20 mouse cellular contexts compared by ENCODE assay signal in the genomic region with DNA sequence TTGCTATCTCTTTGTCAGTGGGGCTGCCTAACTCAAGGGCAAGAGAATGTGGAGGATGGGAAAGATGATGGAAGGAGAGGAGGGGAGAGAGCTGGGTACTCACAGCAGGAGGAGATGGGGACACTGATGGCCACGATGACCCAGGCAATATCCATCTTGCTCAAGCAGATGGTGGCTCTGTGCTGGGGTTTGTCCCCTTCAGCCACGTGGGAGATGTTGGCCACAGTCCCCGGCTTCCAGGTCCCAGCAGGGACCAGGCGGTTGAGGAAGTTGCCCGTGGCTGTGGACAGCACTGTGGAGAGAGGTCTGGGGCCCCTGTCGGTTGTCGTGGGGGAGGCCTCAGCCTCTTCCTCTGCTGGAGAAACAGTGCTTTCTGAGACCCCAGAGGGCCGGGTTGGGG. TPM values are rescaled to one million over a fixed set of nuclear protein-coding genes. Genes with fewer than 3 reads are reported as not detected.
DNase-seq lines count a peak whose midpoint lies in the region; ATAC-seq and TF ChIP-seq lines count a peak whose summit lies in the region.
"Had no signal": no experiment of that assay in that cellular context is flagged by ENCODE, and none has a peak within 500 bp of the region (broad histone marks: within the 10 kb centered on the region; RNA-seq: fewer than 3 reads in every experiment).

No protein-coding gene starts in this region.

- DNase-seq in forebrain, embryonic 10.5 days (ENCODE audit: extremely low spot score, low spot score), result no peak
- peak; percentile 2 for DNase-seq in testis, postnatal 14 days (ENCODE audit: low spot score)
- no peak for DNase-seq in testis, postnatal 10 days (ENCODE audit: low spot score)
- no peak for DNase-seq in right cerebral cortex, postnatal 4 days
- no peak for DNase-seq in spleen, postnatal 36 days (ENCODE audit: low spot score in 2 of 2)
- no peak for DNase-seq in gastrocnemius, adult 2 months
- DNase-seq: adrenal gland, postnatal 25 days; gastrocnemius, postnatal 25 days; kidney, adult 8-10 months; kidney, postnatal 14 days; layer of hippocampus, postnatal 36 days; liver; lung, postnatal 10 days; thymus, adult 2 months had no signal

- intact Hi-C loops in gastrocnemius, adult 2 months (cut with DNase I), result no loop called here

- H3K9ac ChIP-seq in forebrain, embryonic 12.5 days, result no peak overlapping the region
- H3K9ac ChIP-seq: hindbrain, embryonic 12.5 days had no signal

- peak overlapping the region; percentile 51 for H3K27ac ChIP-seq in forebrain, embryonic 10.5 days
- no peak overlapping the region for H3K27ac ChIP-seq in forebrain, embryonic 12.5 days
- no peak overlapping the region for H3K27ac ChIP-seq in gastrocnemius, adult 2 months
- H3K27ac ChIP-seq: hindbrain, embryonic 12.5 days; layer of hippocampus, adult 2 months had no signal

- no peak overlapping the region for H3K4me2 ChIP-seq in forebrain, embryonic 12.5 days
- H3K4me2 ChIP-seq: hindbrain, embryonic 12.5 days had no signal

- peaks cover 40% of the 10 kb centered on the region for H3K4me1 ChIP-seq in forebrain, embryonic 10.5 days
- H3K4me1 ChIP-seq in forebrain, embryonic 12.5 days, result peaks cover 33% of the 10 kb centered on the region

- peaks cover 2% of the 10 kb centered on the region; the same call in 1 of the 2 replicates for H3K9me3 ChIP-seq in forebrain, embryonic 10.5 days
- H3K9me3 ChIP-seq in forebrain, embryonic 12.5 days, result no peaks in the 10 kb centered on the region
- H3K9me3 ChIP-seq: hindbrain, embryonic 12.5 days had no signal

- TF ChIP-seq CTCF in gastrocnemius, adult 2 months (IDR thresholded peaks at IDR 0.05), result no peak

- no peak for ATAC-seq in forebrain, embryonic 12.5 days (ENCODE audit: low FRiP score)
- peak; percentile 46 for ATAC-seq in common myeloid progenitor, adult 5-6 weeks (replicated peaks; ENCODE audit: low read depth, poor library complexity, severe bottlenecking)

- H3K4me3 ChIP-seq in forebrain, embryonic 10.5 days, result no peak overlapping the region
- no peak overlapping the region for H3K4me3 ChIP-seq in forebrain, embryonic 12.5 days (replicated peaks)
- no peak overlapping the region for H3K4me3 ChIP-seq in gastrocnemius, adult 2 months
- H3K4me3 ChIP-seq: hindbrain, embryonic 12.5 days; layer of hippocampus, adult 2 months; megakaryocyte, embryonic 14.5 days had no signal

- WGBS in forebrain, embryonic 10.5 days, result 85% methylated on average over 8 of the region's 8 CpGs
- 88% methylated on average over 8 of the region's 8 CpGs for WGBS in forebrain, embryonic 12.5 days

- peaks cover 27% of the 10 kb centered on the region for H3K27me3 ChIP-seq in forebrain, embryonic 10.5 days (ENCODE audit: poor library complexity, severe bottlenecking)
- H3K27me3 ChIP-seq in forebrain, embryonic 12.5 days, result peaks cover 8% of the 10 kb centered on the region; the same call in 1 of the 2 replicates

- H3K36me3 ChIP-seq in forebrain, embryonic 10.5 days (replicated peaks), result peaks cover 4% of the 10 kb centered on the region; the same call in 1 of the 2 replicates
- 0 out of 2 replicates have a peak, but pooled peaks cover 6% of the 10 kb centered on the region for H3K36me3 ChIP-seq in forebrain, embryonic 12.5 days (replicated peaks)
- H3K36me3 ChIP-seq: G1E had no signal

RNA-seq across cellular contexts. Expression of a gene that starts 18.5 kb away (rescaled TPM):
- polyA plus RNA-seq in forebrain, embryonic 10.5 days (2016; fragmentation: Nextera tagmentation; extraction: Ambion mirVana), result 0.59 and 0.79 TPM in 2 replicates
- 2.7 and 3.0 TPM in 2 replicates for polyA plus RNA-seq in forebrain, embryonic 12.5 days (2016; fragmentation: Nextera tagmentation; extraction: Ambion mirVana)
- 2.4 and 3.8 TPM in 2 replicates for total RNA-seq in common myeloid progenitor, adult 5-6 weeks (2017)
- total RNA-seq in gastrocnemius, adult 2 months (2021), result under 1 TPM in 1 of 2 experiments, not detected in 1; 0.42 TPM
- total RNA-seq: adrenal gland, postnatal 25 days; G1E had no signal
- polyA plus RNA-seq: G1E had no signal
